Mouse (Mus musculus) intestine, postnatal 0 days (tissue): ENCODE measurements around the gene Sigirr. TPM values are rescaled to one million over a fixed set of nuclear protein-coding genes. Genes with fewer than 3 reads are reported as not detected.

ENCODE experiments used
- ATAC-seq: fragments of 200-750 bp; cut with Nextera tagmentation; 2 replicates; pipeline ENCODE4 v1.8.0; 2017; ENCODE audit warnings: mild to moderate bottlenecking, moderate TSS enrichment, moderate library complexity
- H3K27ac ChIP-seq: fragments of 300-500 bp; sonication (generic); 2 replicates; pipeline ENCODE4 v1.5.1; 2014; ENCODE audit warnings: mild to moderate bottlenecking, low read depth, low read length, moderate library complexity
- H3K27me3 ChIP-seq: fragments of 300-500 bp; sonication (generic); replicated peaks from 2 replicates; pipeline ENCODE4 v1.6.1; 2014; ENCODE audit warnings: low read length, mixed read lengths; ENCODE audit not compliant: control insufficient read depth, insufficient read depth
- H3K36me3 ChIP-seq: fragments of 300-500 bp; sonication (generic); 2 replicates; pipeline ENCODE4 v1.6.1; 2014; ENCODE audit warnings: mild to moderate bottlenecking, moderate library complexity; ENCODE audit not compliant: control insufficient read depth, insufficient read depth
- H3K4me1 ChIP-seq: fragments of 300-500 bp; sonication (generic); replicated peaks from 2 replicates; pipeline ENCODE4 v1.6.1; 2014; ENCODE audit warnings: antibody characterized with exemption, low read length, mixed read lengths; ENCODE audit not compliant: control insufficient read depth, insufficient read depth
- H3K4me2 ChIP-seq: fragments of 300-500 bp; sonication (generic); replicated peaks from 2 replicates; pipeline ENCODE4 v1.6.1; 2014; ENCODE audit warnings: low read depth, mild to moderate bottlenecking, moderate library complexity
- H3K4me3 ChIP-seq: fragments of 300-500 bp; sonication (generic); 2 replicates; pipeline ENCODE4 v1.5.1; 2014; ENCODE audit warnings: low read depth, low read length
- H3K9ac ChIP-seq: fragments of 300-500 bp; sonication (generic); 2 replicates; pipeline ENCODE4 v1.6.1; 2014; ENCODE audit warnings: mild to moderate bottlenecking, low read depth, low read length
- H3K9me3 ChIP-seq: fragments of 300-500 bp; sonication (generic); 2 replicates; pipeline ENCODE4 v1.6.1; 2016; ENCODE audit warnings: mixed run types; ENCODE audit not compliant: control insufficient read depth
- CTCF ChIP-seq: sonication (generic); IDR thresholded peaks from 2 replicates; pipeline ENCODE4 v1.5.1; 2016; ENCODE audit warnings: low read depth, mild to moderate bottlenecking, control low read depth, antibody characterized with exemption, moderate library complexity
- WGBS: fragments of 180-500 bp; shearing (Covaris S2); extraction: QIAGEN DNeasy Blood & Tissue Kit; methylation state at CpG from one replicate; pipeline ENCODE4 v1.1.7; 2014; 5-methylcytosine and 5-hydroxymethylcytosine counted together
- polyA plus RNA-seq: library from polyadenylated mRNA; unstranded; fragments of >200 nt; fragmentation: Nextera tagmentation; extraction: Ambion mirVana; gene quantifications from 2 replicates; pipeline ENCODE4 v1.2.1, GENCODE M21; 2015

Sigirr gene
- polyA plus RNA-seq, 1 experiment from 2014 or later = 42.1 TPM

DNA sequence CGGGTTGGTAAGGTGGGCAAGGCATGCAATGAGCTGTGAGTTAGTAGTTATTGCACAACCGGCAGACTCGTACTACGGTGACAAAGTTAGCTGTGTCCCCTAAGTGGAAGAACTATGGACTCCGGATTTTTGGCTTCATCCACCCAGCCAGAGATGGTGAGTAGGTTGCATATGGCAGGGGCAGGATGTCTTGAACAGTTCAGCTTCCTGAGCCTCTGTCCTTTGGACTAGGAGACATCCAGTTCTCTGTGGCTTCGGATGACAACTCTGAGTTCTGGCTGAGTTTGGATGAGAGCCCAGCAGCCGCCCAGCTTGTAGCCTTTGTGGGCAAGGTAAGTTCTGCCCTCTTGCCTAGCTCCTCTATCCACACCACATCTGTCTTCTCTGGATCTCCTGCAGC lies 35.8 kb downstream of the Sigirr start:
- WGBS = 43% methylated on average over 7 of the region's 7 CpGs
- 0 out of 2 replicates have a peak, but pooled peaks cover 4% of the 10 kb centered on the region for H3K36me3 ChIP-seq
- no peak for ATAC-seq
- TF ChIP-seq CTCF = no peak
- H3K9ac ChIP-seq = no peak overlapping the region
- 0 out of 2 replicates have a peak overlapping the region, but pooled peaks have one; percentile 1 for H3K4me2 ChIP-seq
- no peaks in the 10 kb centered on the region for H3K9me3 ChIP-seq
- H3K4me3 ChIP-seq = no peak overlapping the region
- peaks cover 8% of the 10 kb centered on the region; the same call in 1 of the 2 replicates for H3K27me3 ChIP-seq
- peaks cover 6% of the 10 kb centered on the region; the same call in 1 of the 2 replicates for H3K4me1 ChIP-seq
- peak overlapping the region; percentile 35; the same call in 1 of the 2 replicates for H3K27ac ChIP-seq

DNA sequence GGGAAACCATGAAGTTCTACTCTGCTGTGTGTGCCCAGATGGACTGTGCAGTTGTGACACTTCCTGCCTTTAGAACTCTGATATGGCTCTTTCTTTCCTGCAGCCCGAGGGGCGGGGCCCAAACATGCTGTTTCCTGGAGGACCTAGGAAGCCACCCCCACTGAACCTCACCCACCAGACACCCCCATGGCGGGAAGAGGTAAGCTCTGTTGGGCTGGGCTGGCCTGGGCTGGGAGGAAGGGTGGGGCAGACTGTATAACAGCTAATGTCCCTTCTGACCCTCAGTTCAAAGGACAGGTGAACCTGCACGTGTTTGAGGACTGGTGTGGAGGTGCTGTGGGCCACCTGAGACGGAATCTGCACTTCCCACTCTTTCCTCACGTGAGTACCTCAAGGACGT lies 36.2 kb downstream of the Sigirr start:
- H3K4me3 ChIP-seq = no peak overlapping the region
- H3K9ac ChIP-seq = no peak overlapping the region
- H3K27ac ChIP-seq = peak overlapping the region; percentile 35; the same call in 1 of the 2 replicates
- H3K9me3 ChIP-seq = no peaks in the 10 kb centered on the region
- peak overlapping the region; percentile 1; the same call in 1 of the 2 replicates for H3K4me2 ChIP-seq
- H3K27me3 ChIP-seq = peaks cover 8% of the 10 kb centered on the region; the same call in 1 of the 2 replicates
- peaks cover 6% of the 10 kb centered on the region; the same call in 1 of the 2 replicates for H3K4me1 ChIP-seq
- TF ChIP-seq CTCF = no peak
- WGBS = 21% methylated on average over 7 of the region's 7 CpGs
- peak; percentile 86 for ATAC-seq
- 0 out of 2 replicates have a peak, but pooled peaks cover 4% of the 10 kb centered on the region for H3K36me3 ChIP-seq

DNA sequence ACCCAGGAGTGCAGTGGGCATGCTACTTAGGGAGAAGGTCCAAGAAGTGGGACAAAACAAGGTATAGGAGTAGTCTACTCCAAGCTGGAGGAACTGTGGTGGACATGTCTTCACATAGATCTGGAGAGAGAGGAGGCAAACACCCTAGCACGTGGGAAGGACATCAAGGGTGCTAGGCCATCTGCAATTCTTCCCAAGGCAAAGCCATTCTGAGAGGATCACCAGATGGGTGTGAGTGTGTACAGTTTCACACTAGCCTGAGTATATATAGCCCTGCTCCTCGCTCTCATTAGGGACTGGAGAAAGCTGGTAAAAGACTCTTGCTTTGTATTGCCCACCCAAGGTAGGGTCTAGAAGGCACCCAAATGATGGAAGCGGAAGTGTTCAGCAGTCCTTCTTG lies 37.0 kb downstream of the Sigirr start:
- Histone ChIP-seq H3K4me3 (no peak overlapping the region), H3K27me3 (peaks cover 8% of the 10 kb centered on the region; the same call in 1 of the 2 replicates)

DNA sequence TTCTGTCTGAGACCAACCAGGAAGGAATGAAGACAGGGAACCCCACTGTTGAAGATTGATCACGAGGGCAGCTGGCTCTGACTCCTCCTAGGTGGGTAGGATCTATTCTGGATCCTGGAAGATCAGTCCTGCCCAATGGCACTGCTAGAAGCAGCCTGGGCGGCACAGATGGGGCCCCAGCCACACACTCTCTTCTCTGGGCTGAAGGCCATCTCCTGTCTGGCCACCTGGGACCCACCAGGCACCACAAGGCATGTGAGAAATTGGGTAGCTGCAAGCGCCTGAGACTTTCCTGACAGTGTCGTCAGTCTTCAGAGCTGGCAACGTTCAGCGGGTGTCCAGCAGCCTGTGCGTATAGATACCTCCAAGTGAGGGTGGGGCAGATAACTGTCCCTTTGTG lies 37.8 kb downstream of the Sigirr start:
- Histone ChIP-seq H3K4me1 (peaks cover 6% of the 10 kb centered on the region; the same call in 1 of the 2 replicates), H3K27me3 (peaks cover 8% of the 10 kb centered on the region; the same call in 1 of the 2 replicates), H3K4me2 (no peak overlapping the region), H3K4me3 (no peak overlapping the region), H3K9me3 (no peaks in the 10 kb centered on the region), H3K27ac (no peak overlapping the region), H3K9ac (no peak overlapping the region), H3K36me3 (0 out of 2 replicates have a peak, but pooled peaks cover 4% of the 10 kb centered on the region)
- 63% methylated on average over 7 of the region's 7 CpGs for whole genome bisulfite sequencing
- no peak for TF ChIP-seq CTCF
- no peak for ATAC-seq

More for the DNA sequence above, 37.0 kb downstream of the Sigirr start:
- Histone ChIP-seq H3K9ac (no peak overlapping the region), H3K4me2 (no peak overlapping the region), H3K4me1 (peaks cover 6% of the 10 kb centered on the region; the same call in 1 of the 2 replicates), H3K9me3 (no peaks in the 10 kb centered on the region), H3K27ac (no peak overlapping the region), H3K36me3 (0 out of 2 replicates have a peak, but pooled peaks cover 4% of the 10 kb centered on the region)
- no peak for TF ChIP-seq CTCF
- WGBS = 84% methylated on average over 3 of the region's 3 CpGs
- no peak for ATAC-seq

DNA sequence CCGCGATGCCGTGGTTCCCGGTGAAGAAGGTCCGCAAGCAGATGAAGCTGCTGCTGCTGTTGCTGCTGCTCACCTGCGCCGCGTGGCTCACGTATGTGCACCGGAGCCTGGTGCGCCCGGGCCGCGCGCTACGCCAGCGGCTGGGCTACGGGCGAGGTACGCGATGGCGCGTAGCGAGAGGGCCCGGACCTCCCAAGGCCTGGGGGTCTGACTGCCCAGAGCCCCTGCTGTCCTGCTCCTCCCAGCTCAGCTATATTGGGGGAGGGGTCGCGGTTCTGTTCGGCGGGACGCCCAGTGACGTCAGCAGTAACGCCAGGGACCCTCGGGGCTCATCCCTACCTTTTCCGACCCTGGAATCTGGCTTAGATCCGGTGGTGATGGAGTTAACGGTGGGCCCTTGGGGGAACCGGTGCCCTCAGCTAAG lies 39.1 kb downstream of the Sigirr start:
- Histone ChIP-seq H3K4me3 (peak overlapping the region; percentile 52), H3K27ac (no peak overlapping the region), H3K27me3 (peaks cover 8% of the 10 kb centered on the region; the same call in 1 of the 2 replicates), H3K9me3 (no peaks in the 10 kb centered on the region), H3K4me1 (peaks cover 6% of the 10 kb centered on the region; the same call in 1 of the 2 replicates), H3K36me3 (0 out of 2 replicates have a peak, but pooled peaks cover 4% of the 10 kb centered on the region), H3K9ac (peak overlapping the region; percentile 55; the same call in 1 of the 2 replicates), H3K4me2 (peak overlapping the region; percentile 97)
- WGBS = 3% methylated on average over 35 of the region's 37 CpGs
- no peak; the same call in 1 of the 2 replicates for ATAC-seq
- no peak for TF ChIP-seq CTCF

DNA sequence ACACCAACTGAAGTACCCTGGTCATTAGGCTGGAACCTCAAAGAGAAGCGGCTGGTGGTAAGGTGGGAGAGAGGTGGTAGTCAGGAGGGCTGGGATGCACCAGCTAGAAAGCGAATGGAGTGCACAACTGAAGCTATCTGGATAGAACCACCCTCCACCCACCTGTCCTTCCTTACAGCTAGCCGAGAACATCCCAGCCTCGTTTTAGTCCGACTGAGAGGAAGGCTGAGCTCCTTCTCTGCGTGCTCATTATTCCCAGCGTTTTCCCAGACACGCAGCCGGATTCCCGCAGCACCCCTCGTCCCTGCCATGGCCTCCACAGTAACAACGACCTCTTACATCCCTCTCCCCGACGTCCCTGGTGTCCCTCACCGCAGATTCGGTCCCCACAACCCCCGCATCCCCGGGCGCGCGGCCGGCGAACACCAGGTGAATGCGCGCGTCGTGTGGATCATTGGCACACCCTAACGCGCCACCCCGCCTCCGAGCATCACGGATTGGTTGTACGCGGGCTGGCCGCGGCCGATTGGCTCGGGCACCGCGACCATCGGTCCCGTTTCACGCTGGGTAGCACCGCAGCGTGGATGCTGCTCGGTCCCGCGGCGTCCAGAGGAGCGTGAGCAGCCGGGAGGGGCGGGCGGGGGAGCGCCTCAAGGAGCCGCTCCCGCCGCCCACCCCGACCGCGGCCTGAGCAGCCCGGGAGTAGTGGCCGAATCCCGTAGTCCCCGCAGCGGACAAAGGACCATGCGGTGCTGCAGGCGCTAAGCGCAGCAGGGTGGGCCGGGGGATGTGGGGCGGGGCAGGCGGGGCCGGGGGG lies 39.7 kb downstream of the Sigirr start, which contains the start of gene B4galnt4:
TSS of gene B4galnt4 (plus strand) at position 679 of the 817 bp plus-strand sequence.
- Histone ChIP-seq H3K4me1 (peaks cover 6% of the 10 kb centered on the region; the same call in 1 of the 2 replicates), H3K9ac (peak within 1 kb of the TSS; percentile 55), H3K9me3 (no peaks in the 10 kb centered on the region), H3K27ac (no peak within 1 kb of the TSS; the same call in 1 of the 2 replicates), H3K27me3 (peaks cover 8% of the 10 kb centered on the region; the same call in 1 of the 2 replicates), H3K4me3 (peak within 1 kb of the TSS; percentile 52), H3K4me2 (peak within 1 kb of the TSS; percentile 97), H3K36me3 (0 out of 2 replicates have a peak, but pooled peaks cover 4% of the 10 kb centered on the region)
- TF ChIP-seq CTCF = no peak
- under 1% methylated on average over 71 of the region's 72 CpGs for WGBS
- ATAC-seq = peak; percentile 63
